Mouse (Mus musculus): ENCODE measurements at regions not wholly inside any gene's neighbourhood (a gene's known extent, or its start where the extent isn't known, plus 50 kb on each side); places are given as distances from the start of the nearest gene placed in this dataset.

DNA sequence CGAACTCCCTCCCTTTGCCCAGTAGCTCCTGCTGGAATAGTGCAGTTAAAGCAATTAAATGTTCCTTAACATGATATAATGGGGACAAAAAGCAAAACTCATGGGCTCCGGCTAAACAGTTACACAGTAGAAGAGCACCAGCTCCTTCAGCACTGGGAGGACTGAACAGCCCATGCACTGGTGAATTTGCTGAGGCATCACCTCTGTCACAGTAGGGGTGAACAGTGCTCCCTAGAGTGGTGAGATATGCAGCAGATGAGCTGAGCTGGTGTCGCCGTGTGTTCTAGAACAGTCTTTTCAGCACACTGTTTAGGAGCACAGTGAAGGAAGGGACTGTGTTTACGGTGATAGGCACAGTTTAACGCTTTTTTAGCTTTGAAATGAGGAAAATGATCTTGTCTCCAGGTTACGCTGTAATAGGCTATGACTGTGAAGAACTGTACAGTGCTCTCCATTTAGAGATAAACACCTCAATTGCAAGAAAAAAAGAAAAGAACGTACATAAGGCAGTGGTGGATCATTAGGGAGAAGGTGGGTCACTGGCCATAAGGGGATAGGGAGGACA is 162.4 kb upstream of the Tgfbr2 start:
- Histone ChIP-seq H3K4me1 (ENCODE audit: control insufficient read depth, insufficient read depth, insufficient read length, low read length) (peaks cover 17% of the 10 kb centered on the region), H3K27ac (replicated peaks; ENCODE audit: low read depth, low read length) (no peak overlapping the region; the same call in 1 of the 2 replicates), H3K4me3 (ENCODE audit: insufficient read depth, low read depth, low read length) (no peak overlapping the region)

- H3K4me3 ChIP-seq (ENCODE audit: insufficient read depth, low read depth, low read length), result no peak overlapping the region
- H3K4me1 ChIP-seq (ENCODE audit: control insufficient read depth, insufficient read depth, insufficient read length, low read length), result peaks cover 25% of the 10 kb centered on the region
- no peak overlapping the region for H3K27ac ChIP-seq (replicated peaks; ENCODE audit: low read depth, low read length)
Measured at GRCm38 (mm10) chr9:116335561-116336478, 160.7 kb upstream of the Tgfbr2 start.

DNA sequence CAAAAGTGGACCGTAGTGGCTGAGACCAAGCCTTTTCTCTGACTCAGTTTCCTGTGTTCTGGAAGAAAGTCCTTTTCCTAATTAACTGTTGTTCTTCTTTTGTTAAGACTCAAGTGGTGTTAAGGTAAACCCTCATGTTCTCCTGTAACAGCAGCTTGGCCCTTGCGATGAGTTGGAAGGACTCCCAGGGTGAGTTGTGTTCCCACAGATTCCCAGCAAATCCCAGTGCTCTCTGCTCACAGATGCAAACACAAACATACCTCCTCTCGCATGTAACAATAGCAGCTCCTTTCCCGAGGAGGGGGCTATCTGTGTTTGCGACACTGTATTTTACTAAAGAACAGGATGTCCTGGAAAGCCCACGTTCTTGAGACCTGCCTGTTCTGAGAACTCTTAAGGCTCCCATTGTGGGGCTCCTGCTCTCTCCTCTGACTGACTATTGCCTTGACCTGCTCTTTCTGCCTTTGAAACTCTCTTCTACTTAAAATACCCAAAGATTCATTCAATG is 158.8 kb upstream of the Tgfbr2 start:
- Histone ChIP-seq H3K27ac (replicated peaks; ENCODE audit: low read depth, low read length) (peak overlapping the region; percentile 56), H3K4me3 (ENCODE audit: insufficient read depth, low read depth, low read length) (no peak overlapping the region), H3K4me1 (ENCODE audit: control insufficient read depth, insufficient read depth, insufficient read length, low read length) (peaks cover 31% of the 10 kb centered on the region)

GRCm38 (mm10) chr9:116332485-116333118 is 157.4 kb upstream of the Tgfbr2 start:
- peak overlapping the region; percentile 16; the same call in 1 of the 2 replicates for H3K27ac ChIP-seq (replicated peaks; ENCODE audit: low read depth, low read length)

GRCm38 (mm10) chr9:116331406-116331805 is 156.2 kb upstream of the Tgfbr2 start:
- no peak overlapping the region; the same call in 1 of the 2 replicates for H3K27ac ChIP-seq (replicated peaks; ENCODE audit: low read depth, low read length)
- no peak overlapping the region for H3K4me3 ChIP-seq (ENCODE audit: insufficient read depth, low read depth, low read length)
- H3K4me1 ChIP-seq (ENCODE audit: control insufficient read depth, insufficient read depth, insufficient read length, low read length), result peaks cover 37% of the 10 kb centered on the region

More at GRCm38 (mm10) chr9:116332485-116333118, 157.4 kb upstream of the Tgfbr2 start:
- no peak overlapping the region for H3K4me3 ChIP-seq (ENCODE audit: insufficient read depth, low read depth, low read length)
- peaks cover 39% of the 10 kb centered on the region for H3K4me1 ChIP-seq (ENCODE audit: control insufficient read depth, insufficient read depth, insufficient read length, low read length)

- H3K4me1 ChIP-seq (ENCODE audit: control insufficient read depth, insufficient read depth, insufficient read length, low read length), result peaks cover 37% of the 10 kb centered on the region
- no peak overlapping the region for H3K4me3 ChIP-seq (ENCODE audit: insufficient read depth, low read depth, low read length)
- 0 out of 2 replicates have a peak overlapping the region, but pooled peaks have one; percentile 44 for H3K27ac ChIP-seq (replicated peaks; ENCODE audit: low read depth, low read length)
Measured at GRCm38 (mm10) chr9:116330796-116331195, 155.6 kb upstream of the Tgfbr2 start.

- Histone ChIP-seq H3K4me3 (ENCODE audit: insufficient read depth, low read depth, low read length) (no peak overlapping the region), H3K27ac (replicated peaks; ENCODE audit: low read depth, low read length) (peak overlapping the region; percentile 70; the same call in 1 of the 2 replicates), H3K4me1 (ENCODE audit: control insufficient read depth, insufficient read depth, insufficient read length, low read length) (peaks cover 37% of the 10 kb centered on the region)
Measured at GRCm38 (mm10) chr9:116329147-116329546, 154.0 kb upstream of the Tgfbr2 start.

GRCm38 (mm10) chr9:116328201-116328600 is 153.0 kb upstream of the Tgfbr2 start:
- Histone ChIP-seq H3K4me1 (ENCODE audit: control insufficient read depth, insufficient read depth, insufficient read length, low read length) (peaks cover 37% of the 10 kb centered on the region), H3K27ac (replicated peaks; ENCODE audit: low read depth, low read length) (peak overlapping the region; percentile 70), H3K4me3 (ENCODE audit: insufficient read depth, low read depth, low read length) (no peak overlapping the region)

GRCm38 (mm10) chr9:116327080-116327479 is 151.9 kb upstream of the Tgfbr2 start:
- Histone ChIP-seq H3K4me1 (ENCODE audit: control insufficient read depth, insufficient read depth, insufficient read length, low read length) (peaks cover 35% of the 10 kb centered on the region), H3K4me3 (ENCODE audit: insufficient read depth, low read depth, low read length) (no peak overlapping the region), H3K27ac (replicated peaks; ENCODE audit: low read depth, low read length) (0 out of 2 replicates have a peak overlapping the region, but pooled peaks have one; percentile 70)

DNA sequence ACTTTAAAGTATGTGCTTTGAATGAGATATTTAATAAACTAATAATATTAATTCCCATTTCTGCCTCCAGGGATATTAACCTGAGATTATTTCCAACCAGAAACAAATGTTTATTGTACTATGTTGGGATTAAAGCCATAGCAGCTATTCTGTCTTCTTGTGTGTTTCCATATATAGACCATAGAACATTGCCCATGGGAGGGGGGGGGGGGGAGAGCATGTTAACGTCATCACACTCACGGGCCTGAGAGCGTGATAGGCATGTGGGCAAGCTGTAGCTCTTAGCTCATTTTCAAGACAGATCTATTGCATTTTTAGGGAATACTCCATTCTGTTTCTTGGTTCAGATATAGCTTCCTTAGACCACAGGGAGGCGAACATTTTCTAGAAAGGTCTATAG is 149.8 kb upstream of the Tgfbr2 start:
- H3K4me3 ChIP-seq (ENCODE audit: insufficient read depth, low read depth, low read length), result no peak overlapping the region
- peak overlapping the region; percentile 79 for H3K27ac ChIP-seq (replicated peaks; ENCODE audit: low read depth, low read length)
- peaks cover 36% of the 10 kb centered on the region for H3K4me1 ChIP-seq (ENCODE audit: control insufficient read depth, insufficient read depth, insufficient read length, low read length)

- H3K27ac ChIP-seq (replicated peaks; ENCODE audit: low read depth, low read length), result peak overlapping the region; percentile 79
Measured at GRCm38 (mm10) chr9:116323871-116324721, 148.9 kb upstream of the Tgfbr2 start.

GRCm38 (mm10) chr9:116321908-116322307 is 146.7 kb upstream of the Tgfbr2 start:
- Histone ChIP-seq H3K4me3 (ENCODE audit: insufficient read depth, low read depth, low read length) (no peak overlapping the region), H3K27ac (replicated peaks; ENCODE audit: low read depth, low read length) (peak overlapping the region; percentile 68), H3K4me1 (ENCODE audit: control insufficient read depth, insufficient read depth, insufficient read length, low read length) (peaks cover 28% of the 10 kb centered on the region)

More at GRCm38 (mm10) chr9:116323871-116324721, 148.9 kb upstream of the Tgfbr2 start:
- peaks cover 39% of the 10 kb centered on the region for H3K4me1 ChIP-seq (ENCODE audit: control insufficient read depth, insufficient read depth, insufficient read length, low read length)
- no peak overlapping the region for H3K4me3 ChIP-seq (ENCODE audit: insufficient read depth, low read depth, low read length)

- Histone ChIP-seq H3K4me3 (ENCODE audit: insufficient read depth, low read depth, low read length) (no peak overlapping the region), H3K27ac (replicated peaks; ENCODE audit: low read depth, low read length) (no peak overlapping the region), H3K4me1 (ENCODE audit: control insufficient read depth, insufficient read depth, insufficient read length, low read length) (peaks cover 27% of the 10 kb centered on the region)
Measured at GRCm38 (mm10) chr9:116319421-116319820, 144.3 kb upstream of the Tgfbr2 start.

GRCm38 (mm10) chr9:116316582-116317095 is 141.5 kb upstream of the Tgfbr2 start:
- peak overlapping the region; percentile 76 for H3K27ac ChIP-seq (replicated peaks; ENCODE audit: low read depth, low read length)
- H3K4me1 ChIP-seq (ENCODE audit: control insufficient read depth, insufficient read depth, insufficient read length, low read length), result peaks cover 20% of the 10 kb centered on the region
- H3K4me3 ChIP-seq (ENCODE audit: insufficient read depth, low read depth, low read length), result no peak overlapping the region
